Mouse (Mus musculus): ENCODE data around the gene Fancd2. TPM values are rescaled to one million over a fixed set of nuclear protein-coding genes. Genes with fewer than 3 reads are reported as not detected.
A peak's percentile ranks its signal among the peaks of the same experiment; 100 is the strongest.

The Fancd2 gene
- polyA plus RNA-seq, 1 experiment from 2014 or later = 6.6 TPM

- H3K27me3 ChIP-seq = no peaks in the 10 kb centered on the region
- peaks cover 57% of the 10 kb centered on the region for H3K36me3 ChIP-seq
- H3K4me2 ChIP-seq (replicated peaks) = no peak overlapping the region
Observed at GRCm38 (mm10) chr6:113612258-113612969, 80.9 kb downstream of the Fancd2 start.

GRCm38 (mm10) chr6:113614152-113614551 is 82.7 kb downstream of the Fancd2 start:
- H3K36me3 ChIP-seq = peaks cover 67% of the 10 kb centered on the region
- ATAC-seq (ENCODE audit: insufficient number of reproducible peaks, low FRiP score, low TSS enrichment, low read depth) = no peak
- H3K9ac ChIP-seq = no peak overlapping the region
- H3K4me3 ChIP-seq (replicated peaks) = no peak overlapping the region
- no peaks in the 10 kb centered on the region for H3K4me1 ChIP-seq
- no peak overlapping the region for H3K4me2 ChIP-seq (replicated peaks)
- 96% methylated on average over 7 of the region's 7 CpGs for WGBS
- H3K27me3 ChIP-seq = no peaks in the 10 kb centered on the region
- no peaks in the 10 kb centered on the region for H3K9me3 ChIP-seq (replicated peaks)
- no peak overlapping the region for H3K27ac ChIP-seq (replicated peaks)

More at GRCm38 (mm10) chr6:113612258-113612969, 80.9 kb downstream of the Fancd2 start:
- Histone ChIP-seq H3K4me3 (replicated peaks) (no peak overlapping the region), H3K9ac (no peak overlapping the region), H3K9me3 (replicated peaks) (no peaks in the 10 kb centered on the region), H3K4me1 (no peaks in the 10 kb centered on the region), H3K27ac (replicated peaks) (no peak overlapping the region)
- no peak for ATAC-seq (ENCODE audit: insufficient number of reproducible peaks, low FRiP score, low TSS enrichment, low read depth)
- 74% methylated on average over 8 of the region's 8 CpGs for whole genome bisulfite sequencing

GRCm38 (mm10) chr6:113614997-113615396 is 83.5 kb downstream of the Fancd2 start:
- Histone ChIP-seq H3K4me1 (no peaks in the 10 kb centered on the region), H3K27ac (replicated peaks) (no peak overlapping the region), H3K9me3 (replicated peaks) (no peaks in the 10 kb centered on the region), H3K27me3 (no peaks in the 10 kb centered on the region), H3K4me2 (replicated peaks) (no peak overlapping the region), H3K4me3 (replicated peaks) (no peak overlapping the region), H3K9ac (no peak overlapping the region), H3K36me3 (peaks cover 67% of the 10 kb centered on the region)
- 94% methylated on average over 8 of the region's 8 CpGs for WGBS
- ATAC-seq (ENCODE audit: insufficient number of reproducible peaks, low FRiP score, low TSS enrichment, low read depth) = no peak

- H3K4me3 ChIP-seq (replicated peaks) = no peak overlapping the region
- ATAC-seq (ENCODE audit: insufficient number of reproducible peaks, low FRiP score, low TSS enrichment, low read depth) = no peak
- H3K9ac ChIP-seq = no peak overlapping the region
- no peaks in the 10 kb centered on the region for H3K27me3 ChIP-seq
- H3K9me3 ChIP-seq (replicated peaks) = no peaks in the 10 kb centered on the region
- 89% methylated on average over 4 of the region's 4 CpGs for WGBS
- H3K4me2 ChIP-seq (replicated peaks) = no peak overlapping the region
- no peaks in the 10 kb centered on the region for H3K4me1 ChIP-seq
- H3K36me3 ChIP-seq = peaks cover 63% of the 10 kb centered on the region
- H3K27ac ChIP-seq (replicated peaks) = no peak overlapping the region
Observed at GRCm38 (mm10) chr6:113615489-113615888, 84.0 kb downstream of the Fancd2 start.

- Histone ChIP-seq H3K9ac (peak overlapping the region; percentile 56; the same call in 1 of the 2 replicates), H3K27me3 (no peaks in the 10 kb centered on the region), H3K36me3 (peaks cover 18% of the 10 kb centered on the region), H3K9me3 (replicated peaks) (no peaks in the 10 kb centered on the region), H3K4me1 (peaks cover 18% of the 10 kb centered on the region), H3K4me3 (replicated peaks) (peak overlapping the region; percentile 83), H3K27ac (replicated peaks) (peak overlapping the region; percentile 93), H3K4me2 (replicated peaks) (peak overlapping the region; percentile 65)
- 68% methylated on average over 5 of the region's 5 CpGs for whole genome bisulfite sequencing
- no peak for ATAC-seq (ENCODE audit: insufficient number of reproducible peaks, low FRiP score, low TSS enrichment, low read depth)
Observed at GRCm38 (mm10) chr6:113623386-113623785, 91.9 kb downstream of the Fancd2 start.

GRCm38 (mm10) chr6:113623941-113624751 is 92.7 kb downstream of the Fancd2 start, which contains the start of gene Vhl:
TSS of gene Vhl (plus strand) at chr6:113623959.
- peak within 1 kb of the TSS; percentile 56 for H3K9ac ChIP-seq
- under 1% methylated on average over 69 of the region's 76 CpGs for WGBS
- peak; percentile 83 for ATAC-seq (ENCODE audit: insufficient number of reproducible peaks, low FRiP score, low TSS enrichment, low read depth)
- no peaks in the 10 kb centered on the region for H3K9me3 ChIP-seq (replicated peaks)
- peak within 1 kb of the TSS; percentile 65 for H3K4me2 ChIP-seq (replicated peaks)
- peak within 1 kb of the TSS; percentile 83 for H3K4me3 ChIP-seq (replicated peaks)
- H3K27me3 ChIP-seq = no peaks in the 10 kb centered on the region
- H3K27ac ChIP-seq (replicated peaks) = peak within 1 kb of the TSS; percentile 93
- H3K36me3 ChIP-seq = peaks cover 18% of the 10 kb centered on the region
- H3K4me1 ChIP-seq = peaks cover 18% of the 10 kb centered on the region

GRCm38 (mm10) chr6:113624989-113625770 is 93.7 kb downstream of the Fancd2 start:
- H3K27ac ChIP-seq (replicated peaks) = peak overlapping the region; percentile 93; the same call in 1 of the 2 replicates
- H3K36me3 ChIP-seq = peaks cover 28% of the 10 kb centered on the region
- peak overlapping the region; percentile 56; the same call in 1 of the 2 replicates for H3K9ac ChIP-seq
- peak overlapping the region; percentile 83 for H3K4me3 ChIP-seq (replicated peaks)
- no peaks in the 10 kb centered on the region for H3K27me3 ChIP-seq
- H3K4me1 ChIP-seq = peaks cover 18% of the 10 kb centered on the region
- no peaks in the 10 kb centered on the region for H3K9me3 ChIP-seq (replicated peaks)
- WGBS = 34% methylated on average over 5 of the region's 5 CpGs
- peak overlapping the region; percentile 65 for H3K4me2 ChIP-seq (replicated peaks)
- ATAC-seq (ENCODE audit: insufficient number of reproducible peaks, low FRiP score, low TSS enrichment, low read depth) = no peak

- no peak overlapping the region for H3K4me3 ChIP-seq (replicated peaks)
- H3K27ac ChIP-seq (replicated peaks) = no peak overlapping the region
- H3K4me1 ChIP-seq = peaks cover 9% of the 10 kb centered on the region
- H3K9ac ChIP-seq = no peak overlapping the region
- H3K36me3 ChIP-seq = peaks cover 51% of the 10 kb centered on the region
- ATAC-seq (ENCODE audit: insufficient number of reproducible peaks, low FRiP score, low TSS enrichment, low read depth) = no peak
- H3K27me3 ChIP-seq = no peaks in the 10 kb centered on the region
- 81% methylated on average over 5 of the region's 5 CpGs for WGBS
- H3K4me2 ChIP-seq (replicated peaks) = no peak overlapping the region
- H3K9me3 ChIP-seq (replicated peaks) = no peaks in the 10 kb centered on the region
Observed at GRCm38 (mm10) chr6:113630322-113630721, 98.8 kb downstream of the Fancd2 start.

GRCm38 (mm10) chr6:113632863-113633262 is 101.4 kb downstream of the Fancd2 start:
- Histone ChIP-seq H3K27me3 (no peaks in the 10 kb centered on the region), H3K9me3 (replicated peaks) (no peaks in the 10 kb centered on the region), H3K4me2 (replicated peaks) (no peak overlapping the region), H3K4me3 (replicated peaks) (no peak overlapping the region), H3K9ac (no peak overlapping the region), H3K4me1 (no peaks in the 10 kb centered on the region), H3K36me3 (peaks cover 43% of the 10 kb centered on the region), H3K27ac (replicated peaks) (no peak overlapping the region)
- no peak for ATAC-seq (ENCODE audit: insufficient number of reproducible peaks, low FRiP score, low TSS enrichment, low read depth)
- WGBS = 81% methylated on average over 4 of the region's 4 CpGs

- Histone ChIP-seq H3K4me1 (0 out of 2 replicates have a peak, but pooled peaks cover 2% of the 10 kb centered on the region), H3K9me3 (replicated peaks) (no peaks in the 10 kb centered on the region), H3K27ac (replicated peaks) (0 out of 2 replicates have a peak within 1 kb of the TSS, but pooled peaks have one; percentile 19), H3K9ac (peak within 1 kb of the TSS; percentile 39), H3K27me3 (no peaks in the 10 kb centered on the region), H3K4me3 (replicated peaks) (peak within 1 kb of the TSS; percentile 59), H3K4me2 (replicated peaks) (peak within 1 kb of the TSS; percentile 64), H3K36me3 (peaks cover 4% of the 10 kb centered on the region; the same call in 1 of the 2 replicates)
- ATAC-seq (ENCODE audit: insufficient number of reproducible peaks, low FRiP score, low TSS enrichment, low read depth) = peak; percentile 93
- WGBS = 7% methylated on average over 37 of the region's 37 CpGs
Observed at GRCm38 (mm10) chr6:113638302-113639040, 107.0 kb downstream of the Fancd2 start, which contains the start of gene Irak2. TSS of gene Irak2 (plus strand) at chr6:113638467.
